Mouse (Mus musculus) gastrocnemius, adult 8-10 months (tissue): ENCODE data around the gene Orc3. TPM values are rescaled to one million over a fixed set of nuclear protein-coding genes. Genes with fewer than 3 reads are reported as not detected.

ENCODE experiments used
- DNase-seq, 2 experiments: peaks; one replicate each; pipeline ENCODE4 v3.0.0; 2022; ENCODE audit warnings: low spot score in 2 of 2
- total RNA-seq, 4 experiments: library from RNA; stranded (reverse); gene quantifications; 2 replicates each; pipeline ENCODE4 v1.2.4; 2022

The Orc3 gene
- total RNA-seq = 10 to 100 TPM; 38.1 to 45.3 (median 38.7) TPM

GRCm38 (mm10) chr4:34614630-34615094 is at the start of gene Orc3, which contains the start of gene Rars2:
Orc3 (minus strand) TSS chr4:34614944.
Rars2 (plus strand) TSS chr4:34614957.
- peak; percentile 81 to 86 for DNase-seq

GRCm38 (mm10) chr4:34661927-34662326 is 47.2 kb upstream of the Orc3 start:
- DNase-seq = no peak

- no peak for DNase-seq
These were observed 46.8 kb upstream of the Orc3 start for GRCm38 (mm10) chr4:34661514-34661913.

- no peak for DNase-seq
These were observed 44.3 kb upstream of the Orc3 start for GRCm38 (mm10) chr4:34659012-34659411.

- DNase-seq = no peak
These were observed 41.4 kb upstream of the Orc3 start for GRCm38 (mm10) chr4:34656101-34656500.

GRCm38 (mm10) chr4:34653179-34653578 is 38.4 kb upstream of the Orc3 start:
- no peak for DNase-seq

GRCm38 (mm10) chr4:34644779-34645178 is 30.0 kb upstream of the Orc3 start:
- DNase-seq = no peak

- DNase-seq = no peak
These were observed 26.0 kb upstream of the Orc3 start for GRCm38 (mm10) chr4:34640731-34641130.

- no peak for DNase-seq
These were observed 25.1 kb upstream of the Orc3 start for GRCm38 (mm10) chr4:34639745-34640364.

GRCm38 (mm10) chr4:34637851-34638250 is 23.1 kb upstream of the Orc3 start:
- DNase-seq = no peak

- DNase-seq = no peak
These were observed 22.6 kb upstream of the Orc3 start for GRCm38 (mm10) chr4:34637386-34637785.

GRCm38 (mm10) chr4:34636036-34636435 is 21.3 kb upstream of the Orc3 start:
- DNase-seq = no peak

GRCm38 (mm10) chr4:34634129-34634528 is 19.4 kb upstream of the Orc3 start:
- no peak for DNase-seq

GRCm38 (mm10) chr4:34629956-34630355 is 15.2 kb upstream of the Orc3 start:
- no peak for DNase-seq

GRCm38 (mm10) chr4:34626401-34626800 is 11.7 kb upstream of the Orc3 start:
- no peak for DNase-seq

- DNase-seq = peak in 1 of 2 experiments; percentile 20
These were observed 10.8 kb upstream of the Orc3 start for GRCm38 (mm10) chr4:34625556-34625955.

GRCm38 (mm10) chr4:34616146-34616545 is 1.4 kb upstream of the Orc3 start:
- DNase-seq = no peak

GRCm38 (mm10) chr4:34615303-34615702 is 559 bp upstream of the Orc3 start:
- DNase-seq = no peak

- no peak for DNase-seq
These were observed 1.1 kb downstream of the Orc3 start for GRCm38 (mm10) chr4:34613571-34614145.

- DNase-seq = no peak
These were observed 8.1 kb downstream of the Orc3 start for GRCm38 (mm10) chr4:34606658-34607057.

- no peak for DNase-seq
These were observed 11.6 kb downstream of the Orc3 start for GRCm38 (mm10) chr4:34603123-34603522.

- no peak for DNase-seq
These were observed 29.7 kb downstream of the Orc3 start for GRCm38 (mm10) chr4:34584871-34585607.
